Mouse (Mus musculus): ENCODE data around the gene Rnft1. TPM values are rescaled to one million over a fixed set of nuclear protein-coding genes. Genes with fewer than 3 reads are reported as not detected.

Gene Rnft1
- polyA plus RNA-seq, 1 experiment from 2014 or later, result 31.5 TPM

DNA sequence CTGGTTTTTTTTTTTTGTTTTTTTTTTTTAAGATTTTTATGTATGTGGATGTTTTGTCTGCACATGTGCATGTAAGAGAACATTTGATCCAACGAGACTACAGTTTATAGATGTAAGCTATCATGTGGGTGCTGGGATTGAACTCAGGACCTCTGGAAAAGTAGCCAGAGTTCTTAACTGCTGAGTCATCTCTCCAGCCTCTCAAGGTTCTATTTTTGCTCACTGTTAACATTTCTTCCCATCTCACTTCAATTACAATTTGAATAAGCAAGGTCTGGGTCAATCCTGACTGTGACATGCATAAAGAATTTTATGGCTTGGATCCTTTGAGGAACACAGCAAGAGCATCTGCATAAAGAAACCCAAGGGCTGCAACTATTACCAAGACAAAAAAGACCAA is 16.3 kb downstream of the Rnft1 start:
- ATAC-seq (replicated peaks; ENCODE audit: low FRiP score) (no peak), DNase-seq (ENCODE audit: low spot score) (no peak)
- H3K4me3 ChIP-seq (ENCODE audit: low read depth, low read length), result no peak overlapping the region
- H3K27ac ChIP-seq (ENCODE audit: low read depth, low read length), result no peak overlapping the region
- no peaks in the 10 kb centered on the region for H3K27me3 ChIP-seq (replicated peaks; ENCODE audit: control insufficient read depth, insufficient read depth, low read length)
- H3K36me3 ChIP-seq (ENCODE audit: control insufficient read depth, insufficient read depth, low read length), result peaks cover 22% of the 10 kb centered on the region
- WGBS, result 79% methylated on average over 1 of the region's 1 CpGs
- H3K4me2 ChIP-seq, result no peak overlapping the region
- no peaks in the 10 kb centered on the region for H3K9me3 ChIP-seq (ENCODE audit: control insufficient read depth, low read length)
- H3K4me1 ChIP-seq (replicated peaks; ENCODE audit: control insufficient read depth, insufficient read depth, low read length), result no peaks in the 10 kb centered on the region
- H3K9ac ChIP-seq (ENCODE audit: low read depth, low read length), result no peak overlapping the region

DNA sequence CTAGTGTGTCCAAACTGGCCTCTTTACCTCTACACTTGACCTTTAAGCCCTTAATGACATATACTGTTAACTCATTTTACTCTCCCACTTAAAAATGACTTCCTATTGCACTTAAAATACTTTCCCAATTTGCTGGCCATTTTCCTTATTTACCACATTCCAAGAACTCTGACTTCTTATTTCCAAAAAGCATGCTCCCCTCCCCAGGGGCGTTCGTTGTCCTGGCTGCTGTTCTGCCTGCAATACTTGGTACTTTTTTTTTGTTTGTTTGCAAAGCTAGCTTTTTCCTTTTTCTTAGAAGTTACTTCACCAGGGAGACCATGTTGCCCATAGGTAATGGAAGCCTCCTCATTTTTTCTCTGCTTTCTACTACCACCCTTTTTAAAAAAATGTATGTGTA is 18.7 kb downstream of the Rnft1 start:
- DNase-seq (ENCODE audit: low spot score) (no peak), ATAC-seq (replicated peaks; ENCODE audit: low FRiP score) (no peak)
- Histone ChIP-seq H3K27me3 (replicated peaks; ENCODE audit: control insufficient read depth, insufficient read depth, low read length) (no peaks in the 10 kb centered on the region), H3K36me3 (ENCODE audit: control insufficient read depth, insufficient read depth, low read length) (peaks cover 18% of the 10 kb centered on the region), H3K9me3 (ENCODE audit: control insufficient read depth, low read length) (no peaks in the 10 kb centered on the region), H3K9ac (ENCODE audit: low read depth, low read length) (no peak overlapping the region), H3K4me3 (ENCODE audit: low read depth, low read length) (no peak overlapping the region), H3K27ac (ENCODE audit: low read depth, low read length) (no peak overlapping the region), H3K4me1 (replicated peaks; ENCODE audit: control insufficient read depth, insufficient read depth, low read length) (no peaks in the 10 kb centered on the region), H3K4me2 (no peak overlapping the region)
- 91% methylated on average over 2 of the region's 2 CpGs for WGBS

DNA sequence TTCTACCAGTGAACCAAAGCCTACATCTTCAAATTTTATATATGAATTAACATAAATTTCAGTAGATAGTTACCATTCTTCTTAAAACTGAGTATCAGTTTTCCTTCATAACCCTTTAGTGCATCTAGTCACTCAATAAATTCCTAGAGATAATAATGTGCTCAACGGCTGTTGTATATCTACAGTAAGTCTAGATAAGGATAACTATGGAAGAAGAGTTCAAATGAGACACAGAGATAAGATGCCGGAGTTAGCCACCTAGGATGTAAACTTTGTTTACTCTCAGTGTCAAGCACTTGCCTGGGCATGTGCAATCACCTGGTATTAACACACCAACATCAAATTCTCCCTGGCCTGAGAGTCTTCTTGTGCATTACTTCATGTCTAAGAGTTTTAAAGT is 22.9 kb downstream of the Rnft1 start:
- 51% methylated on average over 2 of the region's 2 CpGs for WGBS
- no peak for ATAC-seq (replicated peaks; ENCODE audit: low FRiP score)
- Histone ChIP-seq H3K4me3 (ENCODE audit: low read depth, low read length) (no peak overlapping the region), H3K4me2 (no peak overlapping the region), H3K9me3 (ENCODE audit: control insufficient read depth, low read length) (no peaks in the 10 kb centered on the region), H3K9ac (ENCODE audit: low read depth, low read length) (no peak overlapping the region), H3K27ac (ENCODE audit: low read depth, low read length) (no peak overlapping the region), H3K27me3 (replicated peaks; ENCODE audit: control insufficient read depth, insufficient read depth, low read length) (no peaks in the 10 kb centered on the region), H3K36me3 (ENCODE audit: control insufficient read depth, insufficient read depth, low read length) (peaks cover 30% of the 10 kb centered on the region), H3K4me1 (replicated peaks; ENCODE audit: control insufficient read depth, insufficient read depth, low read length) (no peaks in the 10 kb centered on the region)
- DNase-seq (ENCODE audit: low spot score), result no peak

DNA sequence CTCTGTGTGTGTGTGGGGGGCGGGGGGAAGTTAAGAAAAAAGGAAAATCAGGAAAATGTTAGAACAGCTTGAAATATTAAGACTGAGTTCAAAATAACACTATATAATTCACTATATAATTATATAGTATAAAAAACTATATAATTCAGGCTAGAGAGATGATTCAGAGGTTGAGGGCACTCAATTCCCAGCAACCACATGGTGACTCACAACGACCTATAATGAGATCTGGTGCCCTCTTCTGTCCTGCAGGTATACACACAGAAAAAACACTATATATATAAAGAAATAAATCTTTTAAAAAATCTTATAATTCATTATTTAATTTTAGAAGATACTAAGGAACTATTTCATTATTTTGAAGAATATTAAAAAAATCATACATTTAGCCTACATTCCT is 23.5 kb downstream of the Rnft1 start:
- Histone ChIP-seq H3K36me3 (ENCODE audit: control insufficient read depth, insufficient read depth, low read length) (peaks cover 34% of the 10 kb centered on the region), H3K9me3 (ENCODE audit: control insufficient read depth, low read length) (no peaks in the 10 kb centered on the region), H3K4me3 (ENCODE audit: low read depth, low read length) (no peak overlapping the region), H3K4me1 (replicated peaks; ENCODE audit: control insufficient read depth, insufficient read depth, low read length) (no peaks in the 10 kb centered on the region), H3K9ac (ENCODE audit: low read depth, low read length) (no peak overlapping the region), H3K27me3 (replicated peaks; ENCODE audit: control insufficient read depth, insufficient read depth, low read length) (no peaks in the 10 kb centered on the region), H3K27ac (ENCODE audit: low read depth, low read length) (no peak overlapping the region), H3K4me2 (no peak overlapping the region)
- 88% methylated on average over 2 of the region's 2 CpGs for WGBS
- no peak for DNase-seq (ENCODE audit: low spot score)
- ATAC-seq (replicated peaks; ENCODE audit: low FRiP score), result no peak

DNA sequence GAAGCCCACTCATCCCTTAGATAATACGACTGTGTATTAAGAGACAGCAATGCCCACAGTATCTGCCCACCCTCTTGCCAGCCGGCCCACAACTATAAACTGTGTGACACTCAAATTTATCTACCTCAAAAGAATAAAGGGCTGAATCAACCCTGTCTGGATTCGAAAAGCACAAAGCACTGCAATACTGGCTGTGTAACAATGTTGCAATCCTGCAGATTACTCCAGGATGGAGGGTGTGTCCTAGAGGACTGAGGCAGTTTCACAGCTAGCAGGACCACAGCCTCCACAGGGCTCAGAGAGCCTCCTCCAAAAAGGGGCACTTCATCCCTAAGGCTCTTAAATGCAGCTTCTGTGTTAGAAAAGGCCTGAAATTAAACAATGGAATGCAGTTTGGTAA is 32.2 kb downstream of the Rnft1 start:
- H3K36me3 ChIP-seq (ENCODE audit: control insufficient read depth, insufficient read depth, low read length), result peaks cover 32% of the 10 kb centered on the region
- no peaks in the 10 kb centered on the region for H3K4me1 ChIP-seq (replicated peaks; ENCODE audit: control insufficient read depth, insufficient read depth, low read length)
- no peak overlapping the region for H3K4me2 ChIP-seq
- no peak overlapping the region for H3K27ac ChIP-seq (ENCODE audit: low read depth, low read length)
- no peak overlapping the region for H3K4me3 ChIP-seq (ENCODE audit: low read depth, low read length)
- no peaks in the 10 kb centered on the region for H3K9me3 ChIP-seq (ENCODE audit: control insufficient read depth, low read length)
- H3K9ac ChIP-seq (ENCODE audit: low read depth, low read length), result no peak overlapping the region
- DNase-seq (ENCODE audit: low spot score), result no peak
- ATAC-seq (replicated peaks; ENCODE audit: low FRiP score), result no peak
- 87% methylated on average over 3 of the region's 3 CpGs for WGBS
- no peaks in the 10 kb centered on the region for H3K27me3 ChIP-seq (replicated peaks; ENCODE audit: control insufficient read depth, insufficient read depth, low read length)

DNA sequence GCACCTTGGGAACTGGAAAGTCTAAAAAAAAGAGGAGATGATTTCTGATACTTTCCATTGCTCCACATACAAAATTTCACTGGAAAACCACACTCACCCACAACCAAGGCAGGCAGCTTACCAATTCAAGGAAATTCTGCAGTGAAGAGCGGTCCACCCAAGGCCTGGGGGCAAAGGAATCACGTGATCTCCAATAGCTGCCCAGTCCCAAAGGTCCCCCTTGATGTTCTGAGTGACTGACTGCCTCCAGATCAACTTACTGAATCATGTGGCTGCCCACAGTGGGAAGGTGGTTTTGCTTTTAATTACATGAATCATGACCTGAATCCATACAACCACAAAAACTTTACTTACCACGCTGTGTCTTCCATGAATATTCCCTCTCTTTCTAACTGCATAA is 32.8 kb downstream of the Rnft1 start:
- no peak overlapping the region for H3K4me2 ChIP-seq
- ATAC-seq (replicated peaks; ENCODE audit: low FRiP score) (no peak), DNase-seq (ENCODE audit: low spot score) (no peak)
- no peak overlapping the region for H3K4me3 ChIP-seq (ENCODE audit: low read depth, low read length)
- H3K9ac ChIP-seq (ENCODE audit: low read depth, low read length), result no peak overlapping the region
- H3K9me3 ChIP-seq (ENCODE audit: control insufficient read depth, low read length), result no peaks in the 10 kb centered on the region
- H3K27ac ChIP-seq (ENCODE audit: low read depth, low read length), result no peak overlapping the region
- H3K36me3 ChIP-seq (ENCODE audit: control insufficient read depth, insufficient read depth, low read length), result peaks cover 31% of the 10 kb centered on the region
- no peaks in the 10 kb centered on the region for H3K27me3 ChIP-seq (replicated peaks; ENCODE audit: control insufficient read depth, insufficient read depth, low read length)
- WGBS, result 95% methylated on average over 3 of the region's 3 CpGs
- H3K4me1 ChIP-seq (replicated peaks; ENCODE audit: control insufficient read depth, insufficient read depth, low read length), result no peaks in the 10 kb centered on the region

DNA sequence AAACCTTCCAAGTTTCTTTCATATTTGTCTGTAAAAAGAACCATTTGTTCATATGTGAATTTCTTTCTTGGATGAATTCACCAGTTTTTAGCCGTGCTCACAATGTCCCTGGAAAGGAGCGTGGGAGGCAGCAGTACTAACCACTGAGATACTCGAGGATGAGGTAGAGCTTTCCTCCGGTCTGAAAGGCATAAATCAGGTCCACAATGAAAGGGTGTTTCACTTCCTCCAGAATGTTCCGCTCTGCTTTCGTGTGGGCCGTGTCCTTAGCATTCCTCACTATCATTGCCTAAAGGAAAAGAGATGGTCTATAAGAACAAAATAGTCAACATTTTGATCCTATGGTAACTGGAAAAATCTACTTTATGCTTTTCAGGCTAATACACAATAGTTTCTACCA is 35.3 kb downstream of the Rnft1 start:
- Histone ChIP-seq H3K9ac (ENCODE audit: low read depth, low read length) (no peak overlapping the region), H3K9me3 (ENCODE audit: control insufficient read depth, low read length) (no peaks in the 10 kb centered on the region), H3K27ac (ENCODE audit: low read depth, low read length) (no peak overlapping the region), H3K36me3 (ENCODE audit: control insufficient read depth, insufficient read depth, low read length) (peaks cover 35% of the 10 kb centered on the region), H3K27me3 (replicated peaks; ENCODE audit: control insufficient read depth, insufficient read depth, low read length) (no peaks in the 10 kb centered on the region), H3K4me3 (ENCODE audit: low read depth, low read length) (no peak overlapping the region), H3K4me2 (no peak overlapping the region), H3K4me1 (replicated peaks; ENCODE audit: control insufficient read depth, insufficient read depth, low read length) (no peaks in the 10 kb centered on the region)
- DNase-seq (ENCODE audit: low spot score) (no peak), ATAC-seq (replicated peaks; ENCODE audit: low FRiP score) (no peak)
- 91% methylated on average over 7 of the region's 7 CpGs for WGBS

DNA sequence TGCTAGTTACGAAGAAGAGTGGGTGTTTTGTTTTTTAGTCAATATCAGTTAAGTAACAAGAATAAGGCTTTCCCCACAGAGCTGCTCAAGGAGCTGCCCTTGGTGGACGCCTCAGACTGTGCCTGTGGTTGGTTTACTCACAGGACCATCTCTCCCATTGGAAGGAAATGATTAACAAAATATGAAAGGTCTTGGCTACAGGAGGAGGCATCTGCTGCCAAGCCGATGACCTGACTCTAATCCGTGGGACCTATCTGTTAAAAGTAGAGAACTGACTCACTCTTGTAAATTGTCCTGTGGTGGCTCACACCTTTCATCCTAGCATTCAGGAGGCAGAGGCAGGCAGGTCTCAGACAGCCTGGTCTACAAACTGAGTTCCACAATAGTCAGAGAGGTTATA is 43.1 kb downstream of the Rnft1 start:
- DNase-seq (ENCODE audit: low spot score), result no peak
- no peak for ATAC-seq (replicated peaks; ENCODE audit: low FRiP score)
- Histone ChIP-seq H3K4me2 (no peak overlapping the region), H3K9ac (ENCODE audit: low read depth, low read length) (no peak overlapping the region), H3K27ac (ENCODE audit: low read depth, low read length) (no peak overlapping the region), H3K4me1 (replicated peaks; ENCODE audit: control insufficient read depth, insufficient read depth, low read length) (no peaks in the 10 kb centered on the region), H3K9me3 (ENCODE audit: control insufficient read depth, low read length) (no peaks in the 10 kb centered on the region), H3K27me3 (replicated peaks; ENCODE audit: control insufficient read depth, insufficient read depth, low read length) (no peaks in the 10 kb centered on the region), H3K4me3 (ENCODE audit: low read depth, low read length) (no peak overlapping the region), H3K36me3 (ENCODE audit: control insufficient read depth, insufficient read depth, low read length) (peaks cover 24% of the 10 kb centered on the region)
- WGBS, result 87% methylated on average over 4 of the region's 4 CpGs

DNA sequence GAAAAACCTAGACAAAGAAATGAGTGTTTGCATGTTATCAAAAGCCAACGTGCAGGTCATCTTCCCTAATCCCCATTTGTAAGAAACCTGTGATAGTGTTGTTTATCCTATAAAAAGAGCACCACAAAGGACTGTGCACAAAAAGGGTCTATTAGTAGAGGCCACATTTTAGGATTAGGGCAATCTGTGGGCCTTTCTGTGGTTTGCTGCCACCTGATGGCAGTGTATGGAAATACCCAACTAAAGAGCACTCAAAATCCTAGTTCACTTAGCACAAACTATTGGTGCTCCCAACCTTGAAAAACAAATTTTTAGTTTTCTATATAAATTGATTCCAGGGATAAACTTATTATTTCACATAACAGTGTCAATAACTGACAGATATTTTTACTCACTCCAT is 48.4 kb downstream of the Rnft1 start:
- Histone ChIP-seq H3K9ac (ENCODE audit: low read depth, low read length) (no peak overlapping the region), H3K27me3 (replicated peaks; ENCODE audit: control insufficient read depth, insufficient read depth, low read length) (no peaks in the 10 kb centered on the region), H3K9me3 (ENCODE audit: control insufficient read depth, low read length) (no peaks in the 10 kb centered on the region), H3K4me2 (no peak overlapping the region), H3K36me3 (ENCODE audit: control insufficient read depth, insufficient read depth, low read length) (peaks cover 12% of the 10 kb centered on the region), H3K4me3 (ENCODE audit: low read depth, low read length) (no peak overlapping the region), H3K27ac (ENCODE audit: low read depth, low read length) (no peak overlapping the region), H3K4me1 (replicated peaks; ENCODE audit: control insufficient read depth, insufficient read depth, low read length) (no peaks in the 10 kb centered on the region)
- 80% methylated on average over 1 of the region's 1 CpGs for WGBS
- ATAC-seq (replicated peaks; ENCODE audit: low FRiP score), result no peak
- no peak for DNase-seq (ENCODE audit: low spot score)
